Mouse (Mus musculus) left cerebral cortex, adult 6 months (tissue): Measurements from ENCODE around the gene Gm20917. TPM values are rescaled to one million over a fixed set of nuclear protein-coding genes. Genes with fewer than 3 reads are reported as not detected.

Experiments
- long read RNA-seq, 2 experiments: library from polyadenylated mRNA; unstranded; transcript quantifications; one replicate each; pipeline ENCODE4 v2.0.0; 2019 to 2020
- polyA plus RNA-seq: library from polyadenylated mRNA; unstranded; fragments of <200 nt; fragmentation: Nextera tagmentation; gene quantifications from 2 replicates; pipeline ENCODE4 v1.2.3, GENCODE M21; 2021

The Gm20917 gene
- polyA plus RNA-seq, result not detected in 2 replicates
- long read RNA-seq, experiment 1, result 0 reads
- long read RNA-seq, experiment 2, result 0 reads

GRCm38 (mm10) chrY:79151022-79151421 is at the start of gene Gm20917:
Gm20917 (minus strand) TSS chrY:79151122.

Other genes starting within 250 kb of the Gm20917 start
- not detected in 2 replicates for gene Gm20916, start 168.4 kb upstream of the Gm20917 start, polyA plus RNA-seq